Mouse (Mus musculus): ENCODE results near the gene Csrnp1.

Csrnp1 gene

DNA sequence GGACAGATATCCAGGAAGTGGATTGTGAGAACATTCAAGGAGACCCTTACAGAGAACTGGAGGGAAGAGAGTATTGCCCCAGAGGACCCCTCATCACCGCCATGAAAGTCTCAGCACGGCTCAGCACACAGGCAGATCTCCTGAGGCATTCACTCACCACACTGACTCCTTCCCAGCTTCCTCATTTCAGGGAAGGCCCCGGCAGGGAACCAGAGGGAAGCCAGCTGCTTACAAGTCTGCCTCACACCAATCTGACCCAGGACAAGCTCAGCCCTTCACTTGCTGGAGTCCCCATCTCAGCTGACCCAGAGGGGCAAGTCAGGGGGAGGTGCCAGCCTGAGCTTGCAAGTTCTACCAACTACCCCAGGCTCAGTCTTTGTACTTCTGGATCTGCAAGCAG lies 35.7 kb downstream of the Csrnp1 start:
- no peak for DNase-seq (ENCODE audit: low spot score in 2 of 2)

DNA sequence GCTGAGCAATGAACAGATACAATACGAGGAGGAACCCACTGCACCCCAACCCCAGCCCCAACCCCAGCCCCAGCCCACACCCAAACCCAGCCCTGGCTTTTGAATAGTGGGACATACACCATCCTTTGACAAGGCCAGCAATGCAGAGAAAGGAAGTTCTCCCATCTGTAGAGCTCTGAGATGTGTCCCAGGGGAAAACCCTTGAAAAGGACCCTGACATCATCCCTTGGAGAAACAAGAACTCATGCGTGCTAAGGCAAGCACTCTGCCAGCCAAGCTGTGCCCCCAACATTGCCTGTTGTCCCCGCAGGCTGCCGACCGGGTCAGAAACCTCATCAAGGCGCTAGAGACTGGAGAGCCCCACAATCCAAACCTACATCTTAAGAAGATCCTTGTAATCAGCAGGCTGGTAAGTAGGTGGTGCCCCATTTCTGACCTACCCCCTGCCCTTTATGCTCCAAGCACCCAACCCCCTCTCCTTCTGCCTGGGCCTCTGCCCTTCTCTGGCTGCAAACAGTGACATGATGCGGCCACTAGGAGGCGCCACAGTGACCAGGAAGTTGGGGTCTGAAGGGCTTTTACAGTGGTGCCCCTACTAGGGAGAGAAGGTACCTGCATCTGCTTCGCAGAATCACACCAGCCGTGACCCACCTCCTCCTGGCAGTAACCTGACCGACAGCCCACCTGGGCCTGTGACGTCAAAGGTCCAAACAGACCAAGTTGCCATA lies 39.1 kb downstream of the Csrnp1 start:
- peak; percentile 26 to 75 for DNase-seq (ENCODE audit: low spot score in 2 of 2)

GRCm38 (mm10) chr9:119943326-119943725 lies 41.1 kb downstream of the Csrnp1 start:
- DNase-seq (ENCODE audit: low spot score in 2 of 2): no peak

DNA sequence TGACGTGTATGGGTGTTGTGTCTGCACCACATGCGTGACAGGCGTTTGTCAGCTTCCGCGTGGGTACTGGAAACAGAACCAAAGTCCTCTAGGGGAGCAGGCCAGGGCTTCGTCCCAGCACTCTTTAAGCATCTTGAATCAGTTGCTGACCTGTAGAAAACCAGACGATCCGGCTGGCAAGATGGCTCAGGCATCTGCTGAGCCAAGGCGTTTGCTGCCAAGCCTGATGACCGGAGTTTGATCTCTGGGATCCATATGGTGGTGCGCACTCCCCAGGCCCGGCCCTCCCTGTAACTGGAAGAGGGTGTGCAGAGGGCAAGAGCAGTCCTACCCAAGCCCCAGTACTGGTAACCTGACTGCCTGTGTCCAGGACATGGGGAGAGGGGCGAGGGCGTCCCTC lies 42.6 kb downstream of the Csrnp1 start:
- no peak for DNase-seq (ENCODE audit: low spot score in 2 of 2)

- no peak for DNase-seq (ENCODE audit: low spot score in 2 of 2)
Observed at GRCm38 (mm10) chr9:119941407-119941806, 43.1 kb downstream of the Csrnp1 start.

DNA sequence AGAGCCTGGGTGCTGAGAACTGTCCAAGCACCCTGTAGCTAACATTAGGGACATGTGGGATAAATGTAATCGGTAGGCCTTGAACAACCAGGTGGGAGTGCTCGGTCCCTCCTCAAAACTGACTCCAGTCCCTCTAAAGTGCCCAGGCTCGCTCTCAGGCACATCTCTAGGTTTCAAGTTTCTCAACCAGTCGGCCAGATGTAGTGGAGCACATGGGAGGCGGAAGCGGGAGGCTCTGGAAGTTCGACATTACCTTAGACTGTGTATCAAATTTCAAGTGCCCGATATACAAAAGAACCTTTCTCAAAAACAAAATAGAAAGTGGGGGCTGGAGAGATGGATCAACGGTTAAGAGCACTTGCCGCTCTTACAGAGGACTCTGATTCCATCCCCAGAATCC lies 44.8 kb downstream of the Csrnp1 start:
- no peak for DNase-seq (ENCODE audit: low spot score in 2 of 2)

DNA sequence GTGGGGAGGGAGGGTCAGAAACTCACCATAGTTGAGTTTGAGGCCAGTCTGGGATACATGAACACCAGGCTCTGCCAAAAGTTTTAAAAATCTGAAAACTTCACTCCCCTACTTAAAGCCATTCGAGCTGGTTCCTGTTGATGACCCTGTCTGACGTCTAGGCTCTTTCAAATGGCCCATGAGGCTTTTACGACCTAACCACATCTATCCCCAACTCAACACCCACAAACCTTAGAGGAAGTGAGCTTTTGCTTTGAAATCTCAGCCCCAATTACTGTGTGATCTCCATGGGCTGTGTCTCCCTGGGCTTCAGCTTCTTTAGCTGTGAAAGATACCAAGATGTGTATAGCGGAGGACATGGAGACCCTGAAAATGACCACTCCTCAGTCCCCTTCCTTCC lies 46.0 kb downstream of the Csrnp1 start:
- no peak for DNase-seq (ENCODE audit: low spot score in 2 of 2)

GRCm38 (mm10) chr9:119937005-119937773 lies 47.3 kb downstream of the Csrnp1 start, which contains the start of the genes Gorasp1 and Ttc21a:
Gorasp1 (minus strand) TSS chr9:119937565.
Ttc21a (plus strand) TSS chr9:119937606.
- DNase-seq (ENCODE audit: low spot score in 2 of 2): peak; percentile 74 to 94

DNA sequence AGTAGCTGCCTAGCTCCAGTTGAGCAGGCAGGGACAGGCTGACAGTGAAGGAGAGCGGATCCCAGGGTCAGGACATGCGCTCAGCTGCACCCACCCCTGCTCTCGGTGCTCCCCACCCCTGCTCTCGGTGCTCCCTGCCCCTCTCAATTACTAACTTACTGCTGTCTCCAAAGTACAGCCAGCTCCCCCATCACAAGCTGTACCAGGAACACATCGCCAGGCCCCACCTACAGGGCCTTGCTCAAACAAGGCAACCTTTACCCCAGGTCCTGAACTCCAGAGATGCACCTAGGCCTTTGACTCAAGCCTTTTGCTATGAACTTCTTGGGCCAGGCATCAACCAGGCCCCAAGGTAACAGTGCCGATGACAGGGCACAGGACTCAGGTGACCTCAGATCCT lies 50.8 kb downstream of the Csrnp1 start:
- no peak for DNase-seq (ENCODE audit: low spot score in 2 of 2)

DNA sequence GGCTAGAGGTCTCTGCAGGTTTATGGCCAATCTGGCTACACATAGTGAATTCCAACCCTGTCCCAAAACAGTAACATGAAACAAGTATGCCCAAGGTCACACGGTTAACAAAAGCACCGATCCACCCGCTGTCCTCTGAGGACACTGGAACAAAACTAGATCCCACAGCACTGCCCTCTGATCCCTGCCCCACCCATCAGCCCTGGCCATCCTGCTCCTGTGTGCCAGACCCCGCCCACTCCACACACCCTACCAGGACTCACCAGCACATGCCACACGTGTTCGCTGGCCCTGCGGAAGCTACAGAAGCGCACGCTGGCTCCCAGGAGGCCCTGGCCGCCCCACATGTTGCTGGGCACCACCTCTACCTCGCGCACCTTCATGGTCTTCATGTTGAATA lies 52.1 kb downstream of the Csrnp1 start:
- DNase-seq (ENCODE audit: low spot score in 2 of 2): no peak

GRCm38 (mm10) chr9:119926497-119926896 lies 58.0 kb downstream of the Csrnp1 start:
- DNase-seq (ENCODE audit: low spot score in 2 of 2): no peak

GRCm38 (mm10) chr9:119925729-119926128 lies 58.7 kb downstream of the Csrnp1 start:
- no peak for DNase-seq (ENCODE audit: low spot score in 2 of 2)

DNA sequence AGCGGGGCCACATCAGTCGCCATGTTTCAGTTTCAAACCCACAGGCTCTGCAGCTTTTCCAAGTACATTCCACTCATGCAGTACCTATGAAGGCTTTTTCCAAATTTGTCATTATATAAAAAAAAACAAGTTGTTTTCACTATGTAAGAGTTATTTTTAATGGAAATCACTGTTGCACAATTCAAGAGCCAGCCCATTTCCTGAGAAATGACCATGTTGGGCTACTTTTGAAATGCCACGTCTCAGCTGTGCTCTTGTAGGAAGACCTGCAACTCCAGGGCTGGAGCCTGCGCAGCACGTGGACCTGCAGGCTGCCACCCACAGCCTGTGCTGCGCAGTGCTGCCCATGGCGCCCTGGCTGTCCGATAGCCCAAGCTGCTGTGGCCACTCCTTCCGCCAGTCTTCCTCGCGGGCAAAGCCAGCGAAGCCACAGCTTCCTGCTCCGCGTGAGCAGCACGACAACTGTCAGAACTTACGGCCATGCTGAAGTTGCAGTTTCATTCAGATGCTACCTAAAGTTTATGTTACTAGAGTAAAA lies 59.3 kb downstream of the Csrnp1 start:
- DNase-seq (ENCODE audit: low spot score in 2 of 2): no peak

- no peak for DNase-seq (ENCODE audit: low spot score in 2 of 2)
Observed at GRCm38 (mm10) chr9:119923462-119923861, 61.0 kb downstream of the Csrnp1 start.

Measured in spleen, postnatal 10 days (tissue).